Mouse (Mus musculus): ENCODE measurements at regions not wholly inside any gene's neighbourhood (a gene's known extent, or its start where the extent isn't known, plus 50 kb on each side); places are given as distances from the start of the nearest gene placed in this dataset.

DNA sequence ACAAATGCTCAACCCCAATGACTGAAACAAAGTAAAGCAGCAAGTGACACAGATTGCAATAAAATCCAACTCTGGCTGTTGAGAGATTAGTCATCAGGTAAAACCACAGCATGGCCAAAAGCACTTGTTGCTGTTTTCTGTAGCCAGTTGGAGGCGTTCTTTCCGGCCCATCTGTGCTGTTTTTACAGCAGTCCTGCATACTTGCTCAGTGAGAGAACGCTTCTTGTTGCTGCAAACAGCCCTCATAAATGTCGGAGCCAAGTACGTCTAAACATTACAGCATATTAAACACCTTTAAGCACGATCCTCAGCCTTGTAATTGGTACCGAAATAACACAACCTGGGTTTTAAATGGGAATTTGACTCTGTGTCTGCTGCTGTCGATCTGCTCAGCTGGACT, 65.6 kb upstream of the Hs3st3a1 start:
- DNase-seq (ENCODE audit: low spot score in 2 of 2): no peak

GRCm38 (mm10) chr11:64335456-64335855, 99.7 kb upstream of the Hs3st3a1 start:
- no peak for DNase-seq (ENCODE audit: low spot score in 2 of 2)

DNA sequence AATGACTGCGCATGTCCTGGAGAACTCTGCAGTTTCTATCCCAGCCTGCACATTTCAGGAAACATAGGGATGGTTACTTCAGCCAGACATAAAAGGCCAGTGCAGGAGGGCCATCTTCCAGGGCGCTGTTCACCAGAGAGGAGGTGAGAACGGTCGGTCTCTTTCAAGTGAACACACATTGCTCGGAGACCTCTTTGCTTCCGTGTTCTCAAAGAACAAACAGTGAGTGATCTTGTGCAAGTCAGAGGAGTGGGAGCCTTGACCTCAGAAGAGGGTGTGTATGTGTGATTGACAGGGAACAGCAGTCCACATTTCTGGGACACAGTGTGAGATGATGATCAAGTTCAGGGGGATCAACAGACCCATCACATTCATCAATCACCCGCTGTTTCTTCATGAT, 102.7 kb upstream of the Hs3st3a1 start:
- no peak for DNase-seq (ENCODE audit: low spot score in 2 of 2)

- DNase-seq (ENCODE audit: low spot score in 2 of 2): no peak
Measured at GRCm38 (mm10) chr11:64331811-64332210, 103.3 kb upstream of the Hs3st3a1 start.

DNA sequence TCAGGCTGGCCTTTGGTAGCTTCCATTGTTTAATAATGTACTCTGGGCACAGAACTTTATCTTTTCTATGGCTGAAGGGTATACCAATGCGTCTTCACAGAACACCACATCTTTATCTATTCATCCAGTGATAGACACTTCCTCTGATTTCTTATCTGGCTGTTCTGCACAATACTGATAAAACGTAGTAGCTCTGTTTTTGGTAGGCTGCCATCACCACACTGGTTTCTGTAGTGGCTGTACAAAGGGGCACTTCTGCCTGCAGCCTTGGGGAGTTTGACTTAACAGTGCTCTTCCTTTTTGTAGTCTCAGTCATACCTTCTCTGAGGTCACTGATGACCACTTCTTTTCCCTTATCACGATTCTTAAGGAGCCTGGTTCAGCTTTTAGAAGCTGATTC, 106.0 kb upstream of the Hs3st3a1 start:
- no peak for DNase-seq (ENCODE audit: low spot score in 2 of 2)

GRCm38 (mm10) chr11:64327771-64328170, 107.4 kb upstream of the Hs3st3a1 start:
- no peak for DNase-seq (ENCODE audit: low spot score in 2 of 2)

DNA sequence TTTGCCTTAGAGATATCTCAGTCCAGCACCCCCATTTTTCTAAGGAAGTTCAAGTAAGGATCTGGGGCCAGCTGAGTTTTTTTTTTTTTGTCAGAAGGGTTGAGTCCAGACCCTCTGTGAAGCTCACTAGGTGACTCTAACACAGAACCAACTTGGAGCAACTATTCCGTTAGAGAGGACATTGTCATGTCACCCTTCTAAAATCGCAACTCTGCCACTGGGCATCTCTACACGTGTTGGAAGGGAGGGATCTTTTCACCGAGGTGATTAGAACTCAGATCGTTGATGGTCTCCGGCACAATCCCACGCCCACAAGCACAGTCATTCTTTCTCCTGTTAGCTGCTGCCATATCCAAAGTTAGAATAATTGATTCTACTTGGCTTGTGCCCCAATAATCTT, 108.5 kb upstream of the Hs3st3a1 start:
- DNase-seq (ENCODE audit: low spot score in 2 of 2): no peak

GRCm38 (mm10) chr11:64321900-64322425, 113.2 kb upstream of the Hs3st3a1 start:
- DNase-seq (ENCODE audit: low spot score in 2 of 2): no peak

- no peak for DNase-seq (ENCODE audit: low spot score in 2 of 2)
Measured at GRCm38 (mm10) chr11:64317458-64317857, 117.7 kb upstream of the Hs3st3a1 start.

- no peak for DNase-seq (ENCODE audit: low spot score in 2 of 2)
Measured at GRCm38 (mm10) chr11:64314997-64315396, 120.1 kb upstream of the Hs3st3a1 start.

- DNase-seq (ENCODE audit: low spot score in 2 of 2): no peak
Measured at GRCm38 (mm10) chr11:64313241-64313640, 121.9 kb upstream of the Hs3st3a1 start.

DNA sequence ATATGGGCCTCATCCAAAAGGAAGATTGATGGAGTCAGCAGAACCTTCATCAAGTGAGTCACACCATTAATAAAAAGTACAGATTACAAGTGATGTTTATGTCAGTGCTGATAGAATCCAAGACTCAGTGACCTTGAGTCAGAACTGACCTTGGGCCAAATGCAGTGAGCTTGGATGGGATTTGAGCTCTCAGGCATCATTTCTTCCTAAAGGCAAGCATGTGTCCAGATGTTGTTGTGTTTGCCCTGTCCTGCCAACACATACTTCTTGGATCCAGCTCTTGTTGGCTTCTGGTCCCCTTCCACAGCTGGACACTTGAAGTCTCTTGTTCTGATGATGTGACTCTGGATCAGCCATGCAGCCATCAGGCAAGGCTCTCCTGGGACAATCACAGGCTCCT, 125.3 kb upstream of the Hs3st3a1 start:
- no peak for DNase-seq (ENCODE audit: low spot score in 2 of 2)

GRCm38 (mm10) chr11:64297825-64298224, 137.3 kb upstream of the Hs3st3a1 start:
- DNase-seq (ENCODE audit: low spot score in 2 of 2): no peak

GRCm38 (mm10) chr11:64288236-64288635, 146.9 kb upstream of the Hs3st3a1 start:
- no peak for DNase-seq (ENCODE audit: low spot score in 2 of 2)

DNA sequence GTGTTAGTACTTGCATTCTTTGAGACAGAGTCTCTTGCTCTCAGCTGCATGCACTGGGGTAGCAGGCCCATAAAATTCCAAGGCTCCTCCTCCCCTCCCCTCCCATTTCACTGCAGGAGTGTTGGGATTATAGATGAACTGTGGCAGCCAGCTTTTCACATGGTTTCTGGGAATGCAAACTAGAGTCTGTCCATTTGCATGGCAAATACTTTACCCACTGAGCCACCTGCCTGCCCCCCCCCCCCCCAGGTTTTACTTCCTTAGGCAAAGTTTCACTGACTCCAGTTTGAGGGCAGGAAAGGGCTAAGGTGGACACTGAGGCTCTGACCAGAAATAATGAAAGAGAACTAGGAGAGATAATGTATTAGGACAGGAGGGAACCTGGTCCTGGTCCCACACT, 147.6 kb upstream of the Hs3st3a1 start:
- DNase-seq (ENCODE audit: low spot score in 2 of 2): no peak

DNA sequence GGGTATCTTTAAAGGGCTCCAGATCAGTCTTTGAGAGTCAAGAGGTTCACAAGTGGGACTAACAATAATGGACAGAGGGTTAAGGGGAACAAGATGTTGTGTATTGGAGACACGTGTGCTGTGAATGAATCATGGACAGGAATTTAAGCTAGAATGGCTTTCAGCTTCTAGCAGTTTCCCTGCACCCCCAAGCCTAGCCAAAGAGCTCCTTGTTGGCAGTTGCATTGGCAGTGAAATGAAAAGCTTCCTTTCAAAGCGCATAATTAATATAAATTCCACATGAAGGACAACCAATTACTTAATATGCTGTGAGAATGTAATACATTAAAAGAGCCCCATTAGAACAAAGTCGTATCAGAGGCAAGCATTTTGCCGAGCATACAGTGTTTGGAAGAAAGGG, 153.4 kb upstream of the Hs3st3a1 start:
- DNase-seq (ENCODE audit: low spot score in 2 of 2): no peak

- no peak for DNase-seq (ENCODE audit: low spot score in 2 of 2)
Measured at GRCm38 (mm10) chr11:64278259-64279003, 156.7 kb upstream of the Hs3st3a1 start.

DNA sequence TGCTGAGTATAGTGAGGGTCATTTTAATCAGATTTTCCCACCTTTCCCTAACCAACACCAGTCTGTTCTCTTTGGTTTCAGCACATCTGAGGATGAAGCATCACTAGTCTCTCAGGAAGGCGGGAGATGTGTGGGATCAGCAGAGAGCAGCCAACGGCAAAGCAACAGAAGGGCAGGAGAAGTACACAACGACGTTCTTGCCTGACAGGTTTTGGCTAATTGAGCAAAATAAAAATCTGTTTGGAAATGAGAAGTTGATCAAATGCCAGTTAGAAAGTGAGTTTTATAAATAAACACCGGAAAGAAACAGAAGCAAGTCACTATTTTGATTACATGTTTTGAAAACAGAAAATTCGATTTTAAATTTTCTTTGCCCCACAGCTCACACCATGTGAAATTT, 161.4 kb upstream of the Hs3st3a1 start:
- DNase-seq (ENCODE audit: low spot score in 2 of 2): no peak

DNA sequence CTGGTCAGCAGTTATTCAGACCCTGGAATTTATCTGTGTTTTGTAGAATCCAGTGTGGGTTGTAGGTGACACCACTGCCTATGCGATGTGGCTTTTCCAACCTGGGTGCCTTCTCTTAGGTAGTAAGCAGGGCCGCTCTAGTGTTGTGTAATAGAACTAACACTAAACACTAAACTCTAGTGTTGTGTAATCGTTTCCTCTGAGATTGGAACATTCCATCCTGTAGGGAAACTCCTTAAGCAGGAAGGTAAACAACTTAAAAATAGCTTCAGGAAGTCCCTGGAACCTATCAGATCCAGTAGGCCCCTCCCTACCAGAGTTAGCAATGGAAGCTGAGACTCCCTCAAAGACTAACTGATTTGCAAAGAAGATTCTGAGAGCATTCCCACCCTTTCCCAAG, 161.9 kb upstream of the Hs3st3a1 start:
- no peak for DNase-seq (ENCODE audit: low spot score in 2 of 2)

- no peak for DNase-seq (ENCODE audit: low spot score in 2 of 2)
Measured at GRCm38 (mm10) chr11:64268121-64268520, 167.0 kb upstream of the Hs3st3a1 start.

DNA sequence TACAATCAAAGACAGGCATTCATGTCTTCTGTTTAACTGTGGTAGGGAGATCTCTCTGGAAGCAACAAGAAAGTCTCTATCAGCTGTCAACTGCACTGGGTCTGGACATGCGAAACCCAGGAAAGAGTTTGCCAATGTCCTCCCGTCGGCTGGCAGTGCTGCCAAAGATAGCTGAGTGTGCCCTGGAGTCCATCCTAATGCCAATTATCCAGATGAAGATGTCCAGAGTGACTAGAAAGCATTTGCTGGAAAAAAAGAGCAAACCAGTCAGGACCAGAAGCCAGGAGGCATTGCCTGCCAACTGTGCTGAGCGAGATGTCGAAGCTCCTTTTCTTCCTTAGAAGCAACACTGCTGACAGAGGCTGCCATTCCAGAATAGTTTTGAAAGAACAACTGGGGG, 167.6 kb upstream of the Hs3st3a1 start:
- DNase-seq (ENCODE audit: low spot score in 2 of 2): no peak

GRCm38 (mm10) chr11:64253517-64254385, 174.5 kb upstream of the Cox10 start:
- DNase-seq (ENCODE audit: low spot score in 2 of 2): no peak

Measured in adrenal gland, postnatal 4 days (tissue).